Mouse (Mus musculus) intestine, embryonic 14.5 days (tissue): ENCODE data around the gene Rcbtb2. TPM values are rescaled to one million over a fixed set of nuclear protein-coding genes. Genes with fewer than 3 reads are reported as not detected.

Experiments used
- ATAC-seq: fragments of 200-750 bp; cut with Nextera tagmentation; replicated peaks from 2 replicates; pipeline ENCODE4 v1.8.0; 2017; ENCODE audit warnings: low read depth, moderate number of reproducible peaks, moderate TSS enrichment, moderate library complexity; ENCODE audit not compliant: low FRiP score, low TSS enrichment
- DNase-seq: peaks from one replicate; pipeline ENCODE4 v3.0.0-alpha.2; 2018; ENCODE audit warnings: low spot score
- H3K27ac ChIP-seq: fragments of 300-500 bp; sonication (generic); 2 replicates; pipeline ENCODE4 v1.5.1; 2014; ENCODE audit warnings: low read depth, mild to moderate bottlenecking, control low read depth
- H3K27me3 ChIP-seq: fragments of 300-500 bp; sonication (generic); replicated peaks from 2 replicates; pipeline ENCODE4 v1.6.1; 2014; ENCODE audit warnings: low read length, control low read depth; ENCODE audit not compliant: control insufficient read depth, insufficient read depth
- H3K36me3 ChIP-seq: fragments of 300-500 bp; sonication (generic); 2 replicates; pipeline ENCODE4 v1.6.1; 2014; ENCODE audit warnings: low read length, control low read depth; ENCODE audit not compliant: control insufficient read depth, insufficient read depth
- H3K4me1 ChIP-seq: fragments of 300-500 bp; sonication (generic); replicated peaks from 2 replicates; pipeline ENCODE4 v1.6.1; 2014; ENCODE audit warnings: low read length, control low read depth, mixed read lengths; ENCODE audit not compliant: control insufficient read depth, insufficient read depth
- H3K4me2 ChIP-seq: fragments of 300-500 bp; sonication (generic); 2 replicates; pipeline ENCODE4 v1.6.1; 2014; ENCODE audit warnings: low read length
- H3K4me3 ChIP-seq: fragments of 300-500 bp; sonication (generic); 2 replicates; pipeline ENCODE4 v1.5.1; 2014; ENCODE audit warnings: low read depth, low read length, control low read depth, mixed read lengths
- H3K9ac ChIP-seq: fragments of 300-500 bp; sonication (generic); 2 replicates; pipeline ENCODE4 v1.6.1; 2014; ENCODE audit warnings: mild to moderate bottlenecking, low read length
- H3K9me3 ChIP-seq: fragments of 300-500 bp; sonication (generic); 2 replicates; pipeline ENCODE4 v1.6.1; 2016; ENCODE audit warnings: low read length, control low read depth; ENCODE audit not compliant: control insufficient read depth
- WGBS: fragments of 180-500 bp; shearing (Covaris S2); extraction: QIAGEN DNeasy Blood & Tissue Kit; methylation state at CpG from one replicate; pipeline ENCODE4 v1.1.7; 2014; 5-methylcytosine and 5-hydroxymethylcytosine counted together
- polyA plus RNA-seq: library from polyadenylated mRNA; unstranded; fragments of >200 nt; fragmentation: Nextera tagmentation; extraction: Ambion mirVana; gene quantifications from 2 replicates; pipeline ENCODE4 v1.2.1, GENCODE M21; 2014

Rcbtb2 gene
- polyA plus RNA-seq, 1 experiment from 2014 or later: 89.3 TPM

- DNase-seq (no peak), ATAC-seq (no peak)
- Histone ChIP-seq H3K9me3 (no peaks in the 10 kb centered on the region), H3K4me3 (no peak overlapping the region), H3K4me1 (peaks cover 7% of the 10 kb centered on the region; the same call in 1 of the 2 replicates), H3K9ac (no peak overlapping the region), H3K27me3 (no peaks in the 10 kb centered on the region), H3K4me2 (no peak overlapping the region), H3K36me3 (no peaks in the 10 kb centered on the region), H3K27ac (no peak overlapping the region)
- WGBS: 92% methylated on average over 7 of the region's 7 CpGs
Measured at GRCm38 (mm10) chr14:73138483-73138882, 15.6 kb downstream of the Rcbtb2 start.

GRCm38 (mm10) chr14:73139866-73140265, 17.0 kb downstream of the Rcbtb2 start:
- Histone ChIP-seq H3K4me1 (peaks cover 18% of the 10 kb centered on the region), H3K27ac (no peak overlapping the region), H3K36me3 (no peaks in the 10 kb centered on the region), H3K4me3 (no peak overlapping the region), H3K27me3 (no peaks in the 10 kb centered on the region), H3K9me3 (no peaks in the 10 kb centered on the region), H3K9ac (no peak overlapping the region), H3K4me2 (no peak overlapping the region)
- DNase-seq (no peak), ATAC-seq (no peak)
- WGBS: 62% methylated on average over 5 of the region's 5 CpGs

GRCm38 (mm10) chr14:73141800-73142199, 19.0 kb downstream of the Rcbtb2 start:
- H3K4me1 ChIP-seq: peaks cover 18% of the 10 kb centered on the region
- no peaks in the 10 kb centered on the region for H3K9me3 ChIP-seq
- H3K9ac ChIP-seq: no peak overlapping the region
- DNase-seq (no peak), ATAC-seq (no peak)
- peak overlapping the region; percentile 94 for H3K4me2 ChIP-seq
- H3K4me3 ChIP-seq: no peak overlapping the region
- WGBS: 87% methylated on average over 3 of the region's 3 CpGs
- peaks cover 6% of the 10 kb centered on the region; the same call in 1 of the 2 replicates for H3K36me3 ChIP-seq
- no peaks in the 10 kb centered on the region for H3K27me3 ChIP-seq
- peak overlapping the region; percentile 43; the same call in 1 of the 2 replicates for H3K27ac ChIP-seq

DNA sequence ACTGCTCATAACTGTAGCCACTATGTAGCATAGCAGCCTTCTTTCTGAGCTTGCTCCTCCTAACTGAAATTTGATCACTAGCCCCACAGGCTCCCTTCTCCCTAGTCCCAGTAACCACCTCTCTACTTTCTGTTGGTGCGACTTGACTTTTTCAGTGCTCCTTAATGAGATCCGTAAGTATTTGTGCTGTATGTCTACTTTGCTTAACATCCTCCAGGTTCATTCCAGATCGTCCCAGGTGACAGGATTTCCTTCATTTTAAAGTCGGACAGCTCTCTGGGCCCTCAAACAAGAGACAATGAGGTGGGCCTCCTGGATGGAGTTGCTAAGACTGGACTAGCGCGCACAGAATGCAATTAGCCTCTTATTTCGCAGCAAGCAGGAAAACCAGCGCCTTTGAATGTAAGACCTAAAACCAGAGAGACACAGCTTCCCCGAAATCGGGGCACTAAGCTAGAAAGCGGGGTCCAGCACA, 19.6 kb downstream of the Rcbtb2 start:
- no peak for ATAC-seq
- under 1% methylated on average over 11 of the region's 11 CpGs for WGBS

DNA sequence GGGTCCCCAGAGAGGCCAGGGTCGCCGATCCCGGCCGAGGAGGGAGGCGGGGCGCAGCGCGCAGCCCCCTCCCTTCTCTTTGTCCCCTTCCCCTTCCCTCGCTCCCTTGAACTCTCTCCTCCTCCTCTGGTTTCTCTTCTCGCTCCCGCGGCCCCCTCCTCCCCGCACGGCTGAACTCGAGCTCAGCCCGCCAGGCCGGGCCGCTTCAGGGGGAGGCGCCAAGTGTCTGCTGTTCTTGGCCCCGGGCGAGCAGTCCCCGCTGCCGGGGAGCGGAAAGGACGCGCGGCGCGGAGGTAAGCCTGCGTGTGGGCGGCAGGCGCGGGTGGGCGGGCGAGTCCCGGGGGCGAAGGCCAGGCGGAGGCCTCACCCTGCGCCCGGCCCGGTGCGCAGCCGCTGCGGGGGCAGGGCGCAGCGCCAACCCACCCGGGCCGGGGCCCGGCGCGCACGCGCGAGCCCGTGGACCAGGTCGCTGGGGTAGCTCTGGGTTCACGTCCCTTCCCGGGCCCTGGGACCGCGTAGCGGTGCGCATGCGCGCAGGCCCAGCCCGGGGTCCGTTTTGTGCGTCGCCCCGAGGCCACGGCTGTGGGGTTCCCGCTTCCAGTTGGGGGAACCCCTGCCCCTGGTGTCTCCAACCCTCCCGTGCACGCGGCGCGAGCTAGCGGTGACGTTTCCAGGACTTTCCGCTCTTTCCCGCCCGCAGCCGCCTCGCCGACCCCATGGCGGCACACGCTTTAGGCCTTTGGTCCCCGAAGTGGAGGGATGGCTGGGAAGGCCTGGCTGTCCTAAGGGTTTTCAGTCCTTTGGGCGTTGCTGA, 20.3 kb downstream of the Rcbtb2 start:
- WGBS: under 1% methylated on average over 59 of the region's 88 CpGs
- ATAC-seq (peak; percentile 94), DNase-seq (peak; percentile 92)
- peak overlapping the region; percentile 63 for H3K4me3 ChIP-seq
- H3K4me1 ChIP-seq: peaks cover 18% of the 10 kb centered on the region
- H3K27ac ChIP-seq: peak overlapping the region; percentile 96
- peak overlapping the region; percentile 94 for H3K4me2 ChIP-seq
- no peaks in the 10 kb centered on the region for H3K27me3 ChIP-seq
- peaks cover 6% of the 10 kb centered on the region; the same call in 1 of the 2 replicates for H3K36me3 ChIP-seq
- peak overlapping the region; percentile 89 for H3K9ac ChIP-seq
- H3K9me3 ChIP-seq: no peaks in the 10 kb centered on the region

More for the DNA sequence above, 19.6 kb downstream of the Rcbtb2 start:
- H3K27me3 ChIP-seq: no peaks in the 10 kb centered on the region
- H3K4me1 ChIP-seq: peaks cover 18% of the 10 kb centered on the region
- no peaks in the 10 kb centered on the region for H3K9me3 ChIP-seq
- H3K4me2 ChIP-seq: peak overlapping the region; percentile 94
- H3K9ac ChIP-seq: peak overlapping the region; percentile 89
- H3K27ac ChIP-seq: peak overlapping the region; percentile 96
- DNase-seq: no peak
- peak overlapping the region; percentile 63 for H3K4me3 ChIP-seq
- peaks cover 6% of the 10 kb centered on the region; the same call in 1 of the 2 replicates for H3K36me3 ChIP-seq

DNA sequence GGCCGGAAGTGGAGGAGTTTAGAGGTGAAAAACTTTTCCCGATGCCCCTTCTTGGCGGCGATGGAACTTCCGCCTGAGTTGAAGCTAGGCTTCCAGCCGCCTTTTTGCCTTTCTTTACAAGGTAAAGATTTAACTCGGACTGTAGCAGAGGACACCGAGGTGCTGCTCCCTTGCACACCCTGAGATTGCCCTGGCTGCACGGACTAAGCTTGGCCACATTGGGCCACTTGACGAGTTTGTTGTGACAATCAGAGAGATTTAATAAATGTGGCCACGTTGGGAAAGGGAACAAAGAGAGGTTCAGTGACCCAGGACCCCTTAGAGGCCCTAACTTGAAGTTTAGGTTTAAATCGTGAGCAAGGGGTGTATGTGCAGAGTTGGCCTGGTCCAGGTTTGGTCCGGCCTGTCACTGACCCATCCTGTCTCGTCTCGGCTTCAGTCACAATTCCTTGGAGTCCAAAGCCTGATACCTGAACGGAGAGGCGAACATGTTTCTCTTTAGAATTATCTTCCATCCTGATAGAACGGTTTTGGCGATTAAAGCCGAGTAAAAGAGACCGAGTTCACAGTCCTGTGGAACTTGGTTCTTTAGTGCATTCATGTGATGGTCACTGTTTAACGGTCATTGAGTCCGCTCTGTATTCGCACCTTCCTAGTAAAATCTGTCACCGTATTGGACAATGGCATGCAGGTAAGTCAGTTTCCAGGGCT, 21.0 kb downstream of the Rcbtb2 start:
- Histone ChIP-seq H3K27me3 (no peaks in the 10 kb centered on the region), H3K27ac (peak overlapping the region; percentile 96), H3K36me3 (peaks cover 6% of the 10 kb centered on the region; the same call in 1 of the 2 replicates), H3K4me3 (peak overlapping the region; percentile 63), H3K9ac (peak overlapping the region; percentile 89), H3K9me3 (no peaks in the 10 kb centered on the region), H3K4me2 (peak overlapping the region; percentile 94), H3K4me1 (peaks cover 18% of the 10 kb centered on the region)
- peak; percentile 89 for DNase-seq
- peak; percentile 22; the same call in 1 of the 2 replicates for ATAC-seq
- 36% methylated on average over 25 of the region's 25 CpGs for WGBS

DNA sequence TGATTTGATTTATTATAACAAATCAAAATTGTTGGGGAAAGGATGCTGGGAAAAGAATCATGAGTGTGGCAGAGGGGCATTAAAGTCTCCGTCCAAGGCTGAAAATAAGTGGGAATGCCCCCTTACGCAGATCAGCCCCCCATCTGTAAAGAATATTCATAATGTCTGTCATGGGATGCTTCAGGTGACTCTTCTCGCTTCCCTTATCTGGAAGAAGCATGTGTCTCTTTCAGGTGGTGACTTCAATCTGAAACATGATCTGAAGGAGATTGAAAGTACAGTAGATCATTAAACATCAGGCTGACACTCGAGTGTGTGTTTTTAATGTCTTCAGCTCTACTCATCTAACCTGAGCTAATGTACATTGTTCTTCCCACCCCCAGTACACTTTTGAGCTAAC, 22.7 kb downstream of the Rcbtb2 start:
- Histone ChIP-seq H3K9me3 (no peaks in the 10 kb centered on the region), H3K27me3 (no peaks in the 10 kb centered on the region), H3K27ac (no peak overlapping the region), H3K9ac (no peak overlapping the region), H3K36me3 (peaks cover 6% of the 10 kb centered on the region; the same call in 1 of the 2 replicates), H3K4me2 (no peak overlapping the region), H3K4me1 (peaks cover 18% of the 10 kb centered on the region), H3K4me3 (no peak overlapping the region)
- ATAC-seq (no peak), DNase-seq (no peak)
- WGBS: 92% methylated on average over 4 of the region's 4 CpGs

DNA sequence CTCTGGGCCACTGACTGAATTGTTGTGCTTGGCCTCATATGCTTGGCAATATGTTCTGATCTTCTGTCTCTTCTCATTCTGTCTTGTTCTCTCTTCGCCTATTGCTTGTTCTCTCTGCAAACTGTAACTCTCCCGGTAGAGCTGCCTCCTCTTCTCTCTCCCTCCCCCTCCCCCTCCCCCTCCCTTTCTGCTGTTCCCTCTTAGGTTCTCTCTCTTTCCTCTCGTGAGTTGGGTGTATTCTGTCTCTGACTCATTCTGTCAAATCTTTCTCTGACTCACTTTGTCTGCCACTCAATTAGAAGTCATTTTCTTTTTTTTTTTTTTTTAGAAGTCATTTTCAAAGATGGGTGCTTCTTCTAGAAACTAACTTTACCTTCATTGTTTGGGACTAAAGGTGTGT, 23.9 kb downstream of the Rcbtb2 start:
- Histone ChIP-seq H3K9ac (no peak overlapping the region), H3K27me3 (no peaks in the 10 kb centered on the region), H3K4me1 (peaks cover 16% of the 10 kb centered on the region), H3K4me2 (no peak overlapping the region), H3K36me3 (peaks cover 9% of the 10 kb centered on the region), H3K4me3 (no peak overlapping the region), H3K27ac (no peak overlapping the region), H3K9me3 (no peaks in the 10 kb centered on the region)
- ATAC-seq (no peak), DNase-seq (no peak)
- 58% methylated on average over 3 of the region's 3 CpGs for WGBS
